Mouse (Mus musculus): ENCODE measurements at regions not wholly inside any gene's neighbourhood (a gene's known extent, or its start where the extent isn't known, plus 50 kb on each side); places are given as distances from the start of the nearest gene placed in this dataset.

- TF ChIP-seq CTCF (IDR thresholded peaks at IDR 0.05; ENCODE audit: low read depth) (peak; percentile 12; the same call in 1 of the 2 replicates), EP300 (IDR thresholded peaks at IDR 0.05; ENCODE audit: low read depth) (no peak)
These were observed 1379.9 kb upstream of the Tacstd2 start for GRCm38 (mm10) chr6:68915536-68915935.

All from liver, postnatal 0 days (tissue).